Mouse (Mus musculus): ENCODE measurements around the gene 4930442H23Rik.

DNA sequence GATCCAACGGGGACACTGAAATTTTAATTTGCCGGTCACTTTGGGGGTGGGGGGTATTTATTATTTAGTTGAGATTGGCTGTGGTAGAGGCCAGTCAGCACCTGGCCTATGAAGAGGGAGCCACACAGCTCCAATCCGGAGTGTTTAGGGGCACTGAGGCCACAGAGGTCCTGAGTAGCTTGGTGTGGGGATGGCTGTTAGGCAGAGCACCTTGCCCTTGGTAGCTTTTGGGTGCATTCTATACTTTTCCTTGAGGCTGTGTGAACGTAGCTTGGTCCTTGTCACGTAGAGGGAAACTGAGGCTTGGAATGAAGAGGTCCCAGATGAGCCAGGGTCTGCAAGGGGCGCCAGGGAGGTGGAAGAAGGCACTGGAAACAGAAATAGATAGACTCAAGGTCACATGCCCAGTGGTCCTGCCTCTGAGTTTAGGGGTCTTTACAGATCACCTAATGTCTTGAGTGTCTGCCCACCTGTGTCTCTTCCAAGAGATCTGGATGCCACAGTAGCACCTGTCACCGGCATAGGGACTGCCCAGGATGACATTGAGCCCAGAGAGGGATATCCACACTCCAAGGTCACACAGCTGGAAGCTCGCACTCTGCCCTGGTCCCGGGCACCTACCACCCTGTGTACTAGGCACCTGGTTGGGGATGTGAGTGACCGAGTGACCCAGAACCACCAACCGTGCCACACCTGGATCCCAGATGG is 44.7 kb downstream of the 4930442H23Rik start:
- TF ChIP-seq CTCF (IDR thresholded peaks at IDR 0.05; ENCODE audit: control insufficient read depth, insufficient read depth, insufficient read length) = no peak
- no peak for TF ChIP-seq MYOG (IDR thresholded peaks at IDR 0.05; ENCODE audit: control insufficient read depth, extremely low read depth, insufficient read length)
- TF ChIP-seq USF1 (IDR thresholded peaks at IDR 0.05; ENCODE audit: low read depth) = no peak
- TF ChIP-seq MAX (IDR thresholded peaks at IDR 0.05) = no peak
- TF ChIP-seq FOSL1 (IDR thresholded peaks at IDR 0.05; ENCODE audit: insufficient read depth, low read length, poor library complexity, severe bottlenecking) = no peak
- TF ChIP-seq CEBPB (IDR thresholded peaks at IDR 0.05; ENCODE audit: low read depth) = no peak
